Mouse (Mus musculus) frontal cortex, postnatal 36 days (tissue): ENCODE measurements at regions not wholly inside any gene's neighbourhood (a gene's known extent, or its start where the extent isn't known, plus 50 kb on each side); places are given as distances from the start of the nearest gene placed in this dataset.

Experiments used
- DNase-seq, 2 experiments: peaks; one replicate each; pipeline ENCODE4 v3.0.0; 2022; ENCODE audit warnings: low spot score in 2 of 2

DNA sequence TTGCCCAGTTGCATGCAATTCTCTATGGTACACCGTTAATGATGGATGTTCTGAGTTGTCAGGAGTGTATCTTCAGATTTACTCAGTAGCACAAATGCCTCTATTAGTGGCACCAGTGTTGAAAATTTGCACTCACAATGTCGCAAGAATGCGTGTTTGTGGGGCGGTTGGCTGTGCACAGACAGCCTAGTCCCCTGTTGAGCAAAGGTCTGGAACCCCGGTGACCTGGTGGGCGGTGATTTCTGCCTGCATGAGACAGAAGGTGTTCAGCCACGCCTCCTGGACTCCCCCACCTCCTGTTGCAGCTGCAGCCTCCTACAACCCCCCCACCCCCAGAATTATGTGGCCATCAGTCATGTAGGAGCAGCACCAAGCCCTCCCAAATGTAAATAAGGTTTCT lies 338.9 kb upstream of the Spred2 start:
- no peak for DNase-seq

DNA sequence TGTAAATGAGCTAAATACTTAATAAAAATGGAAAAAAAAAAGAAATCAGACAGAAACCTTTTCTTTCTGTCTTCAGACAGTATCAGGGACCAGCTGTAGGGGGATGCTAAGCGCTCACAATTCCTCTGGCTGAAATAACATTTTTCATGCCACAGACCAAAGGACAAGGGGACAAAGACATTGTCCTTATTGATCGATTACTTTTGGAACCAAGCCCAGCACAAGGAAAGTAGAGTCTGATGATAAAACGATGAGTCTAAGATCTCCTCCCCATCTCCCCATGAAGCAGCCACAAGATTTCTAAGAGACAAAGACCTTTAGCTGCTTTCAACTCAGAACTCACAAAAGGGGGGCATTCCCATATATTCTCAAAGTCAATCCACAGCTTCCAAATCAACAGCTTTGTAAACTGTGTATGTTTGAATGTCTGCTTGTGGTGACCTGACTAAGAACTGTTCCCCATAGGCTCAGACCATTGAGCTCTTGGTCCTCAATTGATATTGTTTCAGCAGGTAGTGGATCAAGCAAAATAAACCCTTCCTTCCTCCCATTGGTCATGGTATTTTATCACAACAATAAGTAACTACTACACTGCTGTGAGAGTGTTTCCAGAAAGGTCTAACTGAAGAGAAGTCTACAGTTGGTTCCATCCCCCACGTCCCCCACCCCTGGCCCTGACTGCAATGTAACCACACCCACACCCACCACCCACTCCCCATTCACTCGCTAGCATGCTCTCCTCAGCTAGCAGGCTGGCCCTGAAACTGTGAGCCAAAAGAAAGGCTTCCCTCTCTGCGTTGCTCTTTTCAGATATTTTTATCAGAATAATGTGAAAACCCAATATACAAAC lies 331.4 kb upstream of the Spred2 start:
- DNase-seq, result no peak

DNA sequence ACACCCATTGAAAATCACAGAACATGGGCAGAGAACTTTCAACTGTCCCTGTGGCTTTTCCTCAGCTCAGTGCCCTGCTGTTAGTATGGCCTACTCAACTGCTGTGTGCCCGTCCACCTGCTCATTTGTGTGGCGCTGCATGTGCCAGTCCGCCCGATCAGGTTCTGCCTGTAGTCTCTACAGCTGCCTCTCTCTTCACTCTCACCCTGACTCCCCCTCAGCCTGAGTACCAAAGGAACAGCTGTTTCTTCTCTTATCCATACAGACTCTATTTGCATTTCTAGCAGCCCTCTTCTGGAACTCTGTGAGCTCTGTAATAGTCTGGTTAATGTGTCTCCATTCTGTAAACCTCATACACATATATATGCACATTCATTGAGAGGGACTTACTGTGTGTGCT lies 329.1 kb upstream of the Spred2 start:
- DNase-seq, result no peak

DNA sequence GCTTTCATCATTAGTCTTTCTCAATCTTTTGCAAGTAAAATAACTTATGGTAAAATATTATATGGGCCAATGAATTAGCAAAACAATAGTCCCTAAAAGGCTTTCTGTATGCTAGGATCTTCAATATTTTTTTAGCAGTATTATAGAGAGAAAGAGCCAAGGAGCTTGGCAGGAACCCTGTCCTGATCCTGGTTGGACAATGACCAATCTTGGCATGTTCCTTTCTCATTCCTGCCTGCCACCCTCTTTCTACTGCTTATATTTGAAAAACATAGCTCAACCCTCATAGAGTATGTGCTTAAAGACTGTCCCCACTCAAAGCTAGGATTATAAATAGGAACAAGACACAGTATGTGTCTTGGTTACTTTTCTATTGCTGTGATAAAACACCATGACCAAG lies 327.8 kb upstream of the Spred2 start:
- DNase-seq, result no peak

DNA sequence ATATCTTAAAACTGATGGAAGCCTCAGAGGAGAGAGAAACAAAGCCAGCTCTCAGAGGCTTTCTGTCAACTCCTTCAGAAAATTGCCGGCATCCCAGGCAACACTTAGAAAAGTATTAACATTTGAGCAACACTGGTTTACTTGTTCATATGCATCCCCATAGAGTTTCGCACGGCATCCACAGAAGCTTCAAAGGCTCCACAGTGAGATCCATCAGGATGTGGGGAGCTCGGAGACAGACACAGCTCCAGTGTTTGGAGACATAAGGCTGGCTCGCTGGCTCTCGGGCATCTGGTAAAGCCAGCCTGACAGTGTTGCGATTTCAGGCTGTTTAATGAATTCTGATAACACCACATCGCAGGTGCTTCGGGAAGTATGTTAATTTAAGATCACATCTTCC lies 324.7 kb upstream of the Spred2 start:
- no peak for DNase-seq

DNA sequence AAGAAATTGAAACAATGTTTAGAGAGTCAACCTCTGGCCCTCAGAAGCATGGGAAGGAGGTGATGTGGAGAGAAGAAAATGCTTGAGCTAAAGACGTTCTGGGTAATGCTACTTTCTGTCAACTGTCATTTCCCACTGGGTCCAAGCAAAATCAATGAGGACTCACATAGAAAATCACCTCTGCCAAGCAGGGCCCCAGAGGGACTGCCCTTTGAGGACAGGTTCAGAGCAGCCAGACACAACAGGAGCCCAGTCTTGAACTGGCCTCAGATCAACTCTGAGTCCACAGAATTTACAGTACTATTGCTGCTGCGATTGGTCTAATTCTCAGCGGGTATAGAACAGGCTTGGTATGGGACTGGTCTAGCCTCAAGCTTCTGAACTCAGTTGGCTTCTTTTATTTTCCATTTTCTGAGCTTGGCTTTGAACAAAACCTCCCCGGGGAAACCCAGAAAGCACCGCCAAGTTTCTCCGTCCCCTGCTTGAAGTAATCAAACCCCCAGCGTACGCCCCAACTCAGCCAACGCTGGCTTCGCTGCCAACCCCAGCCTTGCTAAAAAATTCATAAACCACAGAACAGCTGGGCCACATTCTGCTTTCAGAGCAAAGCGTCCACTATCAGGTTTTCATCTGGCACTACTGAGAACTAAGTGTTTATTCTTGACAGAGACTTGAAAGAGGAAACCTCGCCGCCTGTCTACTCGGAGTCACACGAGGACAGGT lies 322.8 kb upstream of the Spred2 start:
- DNase-seq, result peak; percentile 4 to 10

DNA sequence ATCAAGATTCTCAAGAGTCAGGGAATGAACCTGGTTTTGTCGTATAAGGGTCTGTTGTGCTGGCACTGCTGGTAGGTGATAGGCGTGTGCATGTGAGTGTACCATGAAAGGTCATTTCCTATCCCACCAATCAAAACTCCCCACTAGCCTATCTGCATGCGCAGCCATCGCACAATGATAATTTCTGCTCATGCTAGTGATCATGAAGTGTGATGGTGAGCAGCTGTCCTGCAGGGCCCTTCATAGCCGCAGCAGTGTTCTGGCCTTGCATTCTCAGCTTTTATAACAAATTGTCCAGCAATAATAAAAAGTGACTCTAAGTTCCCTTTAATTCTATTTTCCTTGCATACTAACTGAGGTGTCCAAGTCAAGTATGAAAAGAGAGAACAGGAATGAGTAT lies 321.7 kb upstream of the Spred2 start:
- DNase-seq, result no peak

DNA sequence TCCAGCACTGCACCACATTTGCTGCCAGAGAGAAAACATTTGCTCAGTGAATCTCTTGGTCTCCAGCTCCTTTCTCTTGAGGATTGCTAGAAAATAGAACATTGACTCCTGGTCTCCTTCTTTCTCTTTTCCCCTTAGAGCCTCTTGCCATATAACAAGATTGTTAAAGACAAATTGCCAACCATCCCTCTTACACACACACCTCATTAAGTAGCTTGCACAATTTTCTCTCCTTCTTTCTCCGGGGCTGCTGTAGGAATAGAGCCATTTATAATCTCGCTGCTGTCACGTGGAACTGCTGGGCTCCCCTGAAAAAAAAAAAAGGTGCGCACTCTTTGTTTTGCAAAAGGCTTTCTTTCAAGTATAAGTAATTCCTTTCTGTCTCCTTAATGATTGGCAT lies 318.6 kb upstream of the Spred2 start:
- no peak for DNase-seq

DNA sequence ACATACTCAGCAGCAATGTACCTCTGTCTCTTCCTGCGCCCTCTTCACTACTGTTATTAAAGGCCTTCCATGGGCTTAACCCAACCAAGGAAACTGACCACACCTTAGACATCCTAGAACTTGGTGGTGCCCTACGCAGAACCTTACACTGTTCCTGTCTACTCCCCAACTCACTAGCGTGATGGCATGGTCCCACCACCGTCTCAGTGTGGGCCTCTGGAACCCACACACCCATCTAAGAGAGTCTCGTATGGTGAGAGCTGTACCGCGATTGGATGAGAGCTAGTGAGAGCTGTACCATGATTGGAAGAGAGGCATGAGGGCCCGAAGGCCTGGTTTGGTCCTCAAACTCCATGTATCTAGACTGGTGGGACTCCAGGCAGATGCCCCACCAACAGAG lies 317.2 kb upstream of the Spred2 start:
- DNase-seq, result no peak

DNA sequence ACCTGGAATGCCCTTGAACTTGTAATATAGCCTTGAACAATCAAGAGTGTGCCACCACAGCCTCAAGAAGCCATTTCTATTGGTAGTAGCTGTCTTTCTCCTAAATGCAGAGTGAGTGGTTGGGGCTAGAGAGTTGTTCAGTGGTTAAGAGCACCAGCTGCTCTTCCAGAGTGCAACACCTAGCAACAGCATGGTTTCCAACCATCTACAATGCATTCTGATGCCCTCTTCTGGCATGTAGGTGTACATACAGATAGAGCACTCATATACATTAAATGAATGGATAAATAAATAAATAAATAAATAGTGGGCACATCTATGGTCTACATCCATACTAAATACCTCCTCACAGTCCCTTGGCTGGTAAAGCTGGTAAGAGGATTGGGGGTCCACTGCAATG lies 316.2 kb upstream of the Spred2 start:
- no peak for DNase-seq

DNA sequence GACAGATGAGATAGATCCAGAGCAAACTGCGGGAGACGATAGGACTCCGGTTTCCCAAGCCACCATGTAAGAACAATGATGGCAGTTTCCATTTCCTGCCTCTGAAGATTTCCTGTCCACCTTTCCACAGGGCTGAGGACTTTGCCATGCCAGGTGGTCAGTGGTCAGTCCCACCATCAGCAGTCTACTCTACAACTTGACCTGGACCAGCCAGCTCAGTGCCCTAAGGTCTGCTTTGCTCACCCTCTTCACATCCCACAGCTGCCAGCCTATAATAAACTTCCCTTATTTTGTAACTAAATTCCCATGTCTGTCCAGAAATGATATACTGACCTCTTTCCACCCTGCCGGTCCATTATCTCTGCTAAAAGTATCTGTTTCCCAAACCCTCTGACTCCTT lies 315.7 kb upstream of the Spred2 start:
- no peak for DNase-seq

DNA sequence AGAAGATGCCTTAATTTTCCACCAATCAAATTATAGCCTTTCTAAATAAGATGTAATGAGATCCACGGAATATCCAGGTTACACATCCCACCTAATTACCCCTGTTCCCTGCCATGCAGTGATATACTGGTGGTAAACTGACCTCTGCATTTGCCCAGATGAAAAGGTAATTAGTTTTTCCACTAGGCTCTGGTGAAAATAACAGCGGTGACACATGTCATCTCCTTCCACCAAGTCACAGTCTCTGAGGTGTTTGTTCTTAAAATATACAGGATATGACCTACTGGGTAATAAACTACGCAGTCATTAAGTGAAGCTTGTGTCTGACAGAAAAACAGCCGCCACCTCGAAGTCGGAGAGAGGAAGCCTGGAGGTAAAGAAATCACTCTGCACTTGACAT lies 313.6 kb upstream of the Spred2 start:
- DNase-seq, result no peak

DNA sequence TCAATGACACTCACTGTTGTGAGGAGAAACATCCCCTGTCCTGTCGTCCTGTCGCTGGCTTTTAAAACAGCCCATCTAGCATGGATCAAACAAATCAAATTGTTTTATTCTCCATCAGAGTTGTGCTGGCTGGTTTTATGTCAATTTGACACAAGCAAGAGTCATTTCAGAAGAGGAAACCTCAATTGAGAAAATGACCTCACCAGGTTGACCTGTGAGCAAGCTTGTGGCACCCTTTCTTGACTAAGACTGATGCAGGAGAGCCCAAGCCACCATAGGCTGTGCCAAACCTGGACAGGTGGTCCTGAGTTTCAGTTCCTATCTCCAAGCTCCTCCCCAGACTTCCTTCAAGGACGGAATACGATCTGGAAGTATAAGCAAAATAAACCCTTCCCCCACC lies 313.0 kb upstream of the Spred2 start:
- DNase-seq, result no peak

DNA sequence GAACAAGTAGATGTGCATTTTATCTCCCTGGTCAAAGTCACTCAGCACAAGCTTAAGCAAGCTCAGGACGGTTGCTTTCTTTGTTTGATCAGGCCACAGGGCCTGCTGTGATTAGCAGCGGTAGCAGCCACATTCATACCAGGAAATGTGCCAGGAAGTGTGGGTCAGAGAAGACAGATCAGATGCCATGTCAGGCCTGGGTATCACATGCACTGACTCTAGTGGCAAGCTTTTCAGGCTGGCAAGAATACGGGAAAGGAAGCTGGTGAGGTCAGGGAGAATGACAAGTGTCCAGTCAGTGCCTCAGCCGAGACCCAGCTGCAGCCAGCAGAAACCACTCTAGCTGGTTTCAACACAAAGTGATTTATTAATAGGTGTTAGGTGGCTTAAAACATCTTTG lies 307.7 kb upstream of the Spred2 start:
- DNase-seq, result no peak

DNA sequence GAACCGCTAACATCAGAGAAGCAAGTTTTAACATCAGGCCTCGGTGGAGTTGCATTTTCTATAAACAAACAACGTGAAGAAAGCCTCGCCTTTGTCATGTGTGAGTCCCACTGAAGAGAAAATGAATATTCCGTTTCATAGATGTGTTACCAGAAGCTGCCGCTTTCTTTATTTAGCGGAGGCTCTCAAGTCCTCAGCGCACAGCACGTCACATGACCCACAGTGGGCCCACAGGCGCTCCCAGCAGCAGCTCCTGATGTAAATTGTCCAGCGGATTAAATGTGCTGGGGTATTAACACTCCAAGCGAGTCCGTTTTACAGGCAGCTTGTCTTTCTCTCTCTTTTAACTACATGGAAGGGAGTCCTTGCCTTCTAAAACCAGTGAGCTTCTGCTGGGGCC lies 304.7 kb upstream of the Spred2 start:
- no peak for DNase-seq

DNA sequence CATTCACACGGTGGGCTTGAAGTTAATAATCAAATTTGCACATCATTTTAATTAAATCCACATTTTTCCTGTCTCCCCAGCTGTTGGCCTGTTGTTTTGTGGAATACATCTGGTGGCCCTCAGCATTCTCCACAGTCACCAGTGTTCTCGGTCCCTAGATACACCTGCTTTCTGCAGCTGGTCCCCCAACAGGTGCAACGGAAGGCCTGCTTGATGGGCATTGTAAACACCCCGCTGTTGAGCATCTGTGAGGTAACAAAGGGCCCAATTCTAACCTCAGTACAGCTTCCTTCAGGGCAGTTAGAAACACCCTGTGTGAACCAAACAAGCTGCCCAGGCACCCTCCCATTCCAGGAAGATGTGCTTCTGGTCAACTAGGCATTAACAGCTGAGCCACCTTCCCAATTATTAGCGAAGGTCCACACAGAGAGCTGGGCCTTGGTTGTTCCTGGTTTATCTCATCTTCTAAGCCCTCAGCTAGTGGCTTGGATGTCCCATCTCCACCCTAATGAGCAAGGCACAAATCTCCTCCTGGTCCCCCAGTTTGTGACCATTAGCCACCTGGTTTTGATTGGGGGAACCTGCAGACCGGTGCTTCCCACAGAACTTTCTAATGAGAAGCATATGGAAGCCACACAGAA lies 293.0 kb upstream of the Spred2 start:
- DNase-seq, result no peak

DNA sequence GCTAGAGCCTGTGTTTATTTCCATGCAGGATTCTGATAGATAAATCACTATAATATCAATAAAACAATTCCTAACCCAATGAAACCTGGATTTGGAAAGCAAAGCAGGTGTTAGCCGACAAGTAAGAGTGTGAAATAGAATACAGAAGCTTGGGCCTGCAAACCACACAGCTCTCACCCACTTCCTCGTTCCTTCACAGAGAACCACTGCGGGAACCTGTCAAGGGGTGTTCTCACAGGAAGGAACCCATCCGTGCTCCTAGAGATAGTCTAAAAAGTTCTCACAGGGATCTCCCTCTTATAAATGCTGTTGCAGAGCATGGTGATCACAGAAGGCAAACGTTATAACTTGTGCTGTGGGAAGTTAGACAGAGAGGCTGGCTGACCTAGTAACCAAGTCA lies 291.7 kb upstream of the Spred2 start:
- no peak for DNase-seq

DNA sequence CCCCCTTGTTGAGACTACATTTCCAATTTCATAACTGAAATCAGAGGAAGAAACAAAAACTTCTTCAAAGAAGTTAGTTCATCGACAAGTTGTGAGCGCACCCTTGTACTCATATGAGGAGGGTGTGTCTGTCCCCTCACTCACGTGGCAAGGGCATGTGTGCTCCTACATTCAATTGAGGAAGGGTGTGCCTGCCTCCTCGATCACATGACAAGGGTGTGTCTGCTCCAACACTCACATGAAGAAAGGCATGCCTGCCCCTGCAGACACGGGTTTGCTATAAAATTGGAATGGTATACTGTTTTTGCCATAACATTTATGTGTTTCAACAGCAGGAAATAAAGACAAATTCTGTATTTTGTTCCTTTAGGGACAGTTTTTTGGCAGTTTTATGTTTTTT lies 290.6 kb upstream of the Spred2 start:
- DNase-seq, result no peak

DNA sequence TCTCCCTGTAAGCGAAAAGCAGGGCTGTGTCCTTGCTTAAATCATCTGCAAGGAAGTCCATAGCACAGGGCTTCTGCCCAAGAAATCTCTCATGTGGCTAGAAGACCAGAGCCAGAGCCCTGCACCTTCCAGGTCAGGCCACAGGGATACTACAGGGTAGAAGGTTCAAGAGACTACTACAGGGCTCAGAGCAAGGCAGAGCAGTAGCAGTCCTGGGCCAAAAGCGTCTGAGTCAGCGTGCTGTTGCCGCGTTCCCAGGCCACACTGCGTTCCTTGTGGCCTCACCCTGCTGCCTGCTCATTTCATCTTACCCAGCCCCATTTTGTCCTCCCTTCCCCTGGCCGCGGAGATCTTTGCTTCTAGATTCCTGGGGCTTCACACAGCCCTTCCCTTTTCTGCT lies 283.0 kb upstream of the Spred2 start:
- no peak for DNase-seq

DNA sequence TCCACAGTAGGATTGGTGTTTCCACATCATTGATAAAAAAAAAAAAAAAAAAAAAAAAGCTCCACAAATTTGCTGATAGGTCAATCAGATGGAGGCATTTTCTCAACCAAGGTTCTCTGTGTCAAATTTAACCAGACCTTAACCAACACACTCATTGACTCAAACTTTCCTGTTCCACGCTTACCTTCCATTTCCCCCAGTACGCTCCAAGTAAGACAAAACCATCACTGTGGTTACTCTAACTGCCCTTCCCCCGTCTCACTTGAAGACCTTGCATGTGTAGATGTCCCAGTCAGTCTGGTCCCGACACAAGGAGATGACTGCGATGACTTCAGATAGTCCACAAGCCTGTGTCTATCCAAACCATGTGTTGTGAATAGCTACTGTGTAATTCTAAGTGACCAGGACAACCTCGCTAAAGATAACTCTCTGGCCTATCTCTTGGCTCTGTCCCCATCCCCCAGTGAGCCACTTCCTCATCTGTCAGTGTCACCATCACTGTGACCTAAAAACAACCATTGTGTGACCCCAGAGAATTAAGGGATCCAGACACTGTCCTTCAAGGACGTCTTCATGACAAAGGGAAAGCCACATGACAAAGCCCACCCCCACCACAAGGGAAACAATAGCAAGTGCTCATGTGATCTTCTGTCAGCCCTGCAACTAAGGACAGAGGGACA lies 279.9 kb upstream of the Spred2 start:
- no peak for DNase-seq

DNA sequence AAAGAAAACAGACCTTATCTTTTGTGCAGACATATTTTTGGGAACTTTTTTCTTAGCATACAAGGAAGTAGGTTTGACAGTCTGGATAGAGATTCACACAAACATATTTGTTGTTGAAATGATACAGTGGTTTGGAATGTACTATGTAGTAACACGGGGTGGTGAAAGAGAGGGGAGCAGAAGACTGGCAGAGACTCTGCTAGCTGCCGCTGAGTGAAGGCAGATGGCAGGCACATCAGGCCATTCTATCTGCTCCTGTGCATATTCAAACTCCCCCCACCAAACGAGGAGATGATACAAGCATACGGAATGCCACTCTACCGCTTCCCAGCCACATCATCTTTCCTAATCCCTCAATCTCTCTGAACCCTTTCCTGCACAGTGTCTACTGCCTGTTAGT lies 279.1 kb upstream of the Spred2 start:
- DNase-seq, result no peak

DNA sequence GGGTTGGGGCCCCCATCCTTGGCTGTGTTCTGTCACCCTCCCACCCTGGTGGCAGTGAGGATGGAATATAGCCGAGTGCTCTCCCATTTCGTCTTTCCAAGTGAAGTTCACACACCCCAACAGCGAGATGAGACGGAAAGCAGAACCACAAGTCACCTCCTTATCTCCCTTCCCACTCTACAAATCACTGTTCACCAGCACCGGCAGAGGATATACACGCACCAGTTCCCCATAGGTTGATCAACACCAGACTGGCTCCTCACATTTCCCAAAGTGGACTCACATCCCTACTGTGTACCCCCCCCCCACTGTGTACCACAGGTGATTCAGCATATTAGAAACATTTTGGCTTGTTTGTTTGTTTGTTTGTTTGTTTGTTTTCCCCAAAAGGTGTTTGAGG lies 272.7 kb upstream of the Spred2 start:
- no peak for DNase-seq
